Mouse (Mus musculus): ENCODE results near the gene Nfu1.

GRCm38 (mm10) chr6:87026980-87027379 lies 17.9 kb downstream of the Nfu1 start:
- TF ChIP-seq CTCF (conservative IDR thresholded peaks at IDR 0.05; ENCODE audit: insufficient read depth, insufficient read length, low read depth, low read length) (no peak), POLR2A (IDR thresholded peaks at IDR 0.05; ENCODE audit: low read depth, low read length) (no peak)

Measured in kidney, adult 2 months (tissue).